Mouse (Mus musculus): ENCODE data around the gene Smap1.
"Not testable (repeated sequence)": the region's sequence is repeated elsewhere in the genome, so short reads cannot be mapped to it uniquely, and the experiment has no call there.

Smap1 gene

GRCm38 (mm10) chr1:23921711-23922529, at the start of gene Smap1:
Gene Smap1, minus strand, starts transcription at chr1:23922317.
- peak; percentile 81 for DNase-seq

- not testable (repeated sequence) for DNase-seq
These were observed 49.0 kb upstream of the Smap1 start for GRCm38 (mm10) chr1:23971159-23971558.

- no peak for DNase-seq
These were observed 46.1 kb upstream of the Smap1 start for GRCm38 (mm10) chr1:23968027-23968725.

DNA sequence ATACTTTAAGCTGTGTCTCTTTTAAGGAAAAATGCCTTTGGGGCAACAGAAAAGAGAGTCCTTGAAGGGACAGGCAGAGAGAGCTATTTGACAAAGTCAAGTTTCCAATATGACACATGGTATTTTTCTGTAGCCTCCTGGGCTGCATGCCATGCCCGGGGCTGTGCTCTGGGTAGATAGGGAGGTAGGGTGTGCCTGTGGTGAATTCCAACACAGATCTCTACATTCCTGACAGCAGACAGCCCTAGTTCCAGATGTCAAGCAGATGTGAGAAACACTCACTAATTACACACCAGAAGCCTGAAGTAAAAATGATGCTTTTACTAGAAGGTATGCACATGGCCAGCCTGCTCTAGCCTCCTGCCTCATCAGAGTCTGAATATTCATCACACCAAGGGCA, 44.1 kb upstream of the Smap1 start:
- no peak for DNase-seq

GRCm38 (mm10) chr1:23959415-23959732, 37.3 kb upstream of the Smap1 start:
- no peak for DNase-seq

- no peak for DNase-seq
These were observed 36.7 kb upstream of the Smap1 start for GRCm38 (mm10) chr1:23958668-23959414.

- no peak for DNase-seq
These were observed 36.0 kb upstream of the Smap1 start for GRCm38 (mm10) chr1:23958101-23958500.

- DNase-seq: no peak
These were observed 33.4 kb upstream of the Smap1 start for GRCm38 (mm10) chr1:23955539-23955938.

DNA sequence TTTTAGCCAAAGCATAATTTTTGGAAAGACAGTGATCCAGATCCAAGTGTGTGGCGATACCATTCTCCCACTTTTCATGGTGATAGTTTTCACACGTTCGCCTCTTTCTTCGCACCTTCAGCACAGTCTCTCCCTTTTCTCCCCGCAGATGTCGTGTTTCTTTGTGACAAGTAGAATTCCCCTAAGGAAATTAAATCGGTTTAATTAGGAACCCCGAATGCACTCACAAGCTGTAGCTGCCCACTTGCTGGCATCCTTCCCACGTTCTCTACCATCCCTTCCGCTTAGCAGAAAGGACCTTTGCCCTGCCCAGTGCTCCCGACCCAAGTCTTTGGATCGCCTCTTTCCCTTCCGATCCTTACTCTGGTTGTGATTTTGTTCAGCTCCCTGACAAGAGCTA, 31.8 kb upstream of the Smap1 start:
- no peak for DNase-seq

GRCm38 (mm10) chr1:23948778-23949699, 26.9 kb upstream of the Smap1 start:
- DNase-seq: no peak

- DNase-seq: peak; percentile 7
These were observed 26.2 kb upstream of the Smap1 start for GRCm38 (mm10) chr1:23948290-23948689.

DNA sequence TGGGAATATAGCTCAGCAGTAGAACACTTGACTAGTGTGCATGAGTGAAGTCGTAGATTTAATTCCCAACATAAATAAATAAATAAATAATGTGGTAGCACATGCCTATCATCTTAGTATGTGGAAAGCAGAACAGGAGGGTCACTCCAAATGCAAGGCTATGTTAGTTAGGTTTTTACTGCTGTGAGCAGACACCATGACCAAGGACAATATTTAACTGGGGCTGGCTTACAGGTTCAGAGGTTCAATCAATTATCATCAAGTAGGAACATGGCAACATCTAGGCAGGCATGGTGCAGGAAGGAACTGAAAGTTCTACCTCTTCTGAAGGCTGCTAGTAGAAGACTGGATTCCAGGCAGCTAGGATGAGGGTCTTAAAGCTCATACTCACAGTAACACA, 22.0 kb upstream of the Smap1 start:
- DNase-seq: no peak

DNA sequence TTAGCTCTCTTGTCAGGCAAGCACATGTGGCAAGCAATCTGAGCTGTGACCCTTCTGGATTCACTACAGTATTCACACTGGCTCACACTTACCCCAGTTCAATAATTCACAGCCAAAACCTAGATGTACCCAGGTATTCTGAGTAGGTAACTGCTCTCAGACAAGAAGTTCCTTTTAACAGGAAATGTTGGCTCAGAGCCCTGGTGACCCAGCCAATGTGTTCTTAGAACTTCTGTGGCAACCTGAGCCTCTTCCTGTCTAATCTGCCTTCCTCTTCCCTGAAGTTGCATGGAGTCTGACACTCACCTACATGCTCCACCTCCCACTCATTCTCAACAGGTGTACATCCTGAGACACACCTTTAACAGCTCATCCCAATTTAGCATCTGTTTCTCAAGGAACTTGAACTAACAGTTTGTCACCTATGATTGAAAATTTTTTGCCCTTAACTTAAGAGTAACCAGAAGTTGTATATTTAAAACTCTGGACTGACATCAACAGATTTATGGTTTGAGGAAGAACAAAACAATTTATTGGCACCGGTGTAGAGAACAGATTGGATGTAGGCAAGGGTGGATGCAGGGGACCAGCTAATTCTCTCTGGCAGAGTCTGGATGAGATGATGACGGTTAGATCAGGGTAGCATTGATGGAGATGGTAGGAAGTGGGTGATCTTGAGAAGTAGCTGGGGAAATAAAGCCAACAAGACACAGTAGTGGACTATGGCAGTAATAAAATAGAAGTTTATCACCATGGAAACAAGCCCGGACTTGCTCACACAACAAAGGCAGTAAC, 21.2 kb upstream of the Smap1 start:
- no peak for DNase-seq

DNA sequence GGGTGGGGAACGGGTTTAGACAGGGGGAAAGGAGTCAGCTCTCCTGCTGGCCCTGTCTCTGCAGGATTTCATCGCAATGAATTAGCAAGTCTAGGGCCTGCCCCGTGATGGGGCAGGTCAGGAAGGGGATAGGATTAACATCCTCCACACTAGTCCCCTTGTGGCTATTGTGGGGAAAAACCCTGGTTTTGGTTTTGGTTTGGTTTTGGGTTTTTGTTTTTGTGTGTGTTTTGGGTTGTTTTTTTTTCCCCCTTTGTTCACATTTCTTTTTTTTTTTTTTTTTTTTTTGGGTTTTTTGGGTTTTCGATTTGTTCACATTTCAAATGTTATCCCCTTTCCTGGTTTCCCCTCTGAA, 13.3 kb upstream of the Smap1 start:
- no peak for DNase-seq

GRCm38 (mm10) chr1:23934669-23935407, 12.7 kb upstream of the Smap1 start:
- DNase-seq: no peak

- DNase-seq: no peak
These were observed 7.3 kb upstream of the Smap1 start for GRCm38 (mm10) chr1:23929410-23929809.

- DNase-seq: no peak
These were observed 6.3 kb upstream of the Smap1 start for GRCm38 (mm10) chr1:23928371-23928770.

- DNase-seq: no peak
These were observed 1.9 kb upstream of the Smap1 start for GRCm38 (mm10) chr1:23923779-23924708.

DNA sequence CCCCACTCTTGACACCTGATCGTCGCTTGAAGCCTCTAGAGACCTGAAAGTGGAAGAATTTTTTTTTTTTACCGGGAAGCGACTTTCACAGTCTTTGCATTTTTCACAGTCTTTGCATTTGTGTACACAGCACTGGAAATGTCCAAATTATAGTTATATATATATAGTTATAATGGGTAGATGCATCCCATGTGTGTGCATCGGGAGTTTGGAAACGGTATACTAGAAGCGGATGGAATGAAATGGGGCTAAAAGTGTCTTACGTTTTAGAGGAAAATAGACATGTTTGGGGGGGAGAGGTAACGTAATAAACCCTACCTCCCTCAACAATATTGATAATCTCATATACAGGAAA, 390 bp upstream of the Smap1 start:
- no peak for DNase-seq

GRCm38 (mm10) chr1:23920275-23920674, 1.8 kb downstream of the Smap1 start:
- DNase-seq: no peak
